Mouse (Mus musculus) liver, embryonic 13.5 days (tissue): Measurements from ENCODE around the gene Nkd1. TPM values are rescaled to one million over a fixed set of nuclear protein-coding genes. Genes with fewer than 3 reads are reported as not detected.

Experiments
- ATAC-seq: fragments of 200-750 bp; cut with Nextera tagmentation; 2 replicates; pipeline ENCODE4 v1.8.0; 2017; ENCODE audit warnings: low read depth, mild to moderate bottlenecking, moderate number of reproducible peaks, moderate library complexity
- DNase-seq: peaks from one replicate; pipeline ENCODE4 v3.0.0; 2022
- H3K27ac ChIP-seq: fragments of 300-500 bp; sonication (generic); 2 replicates; pipeline ENCODE4 v1.5.1; 2015; ENCODE audit warnings: moderate library complexity, mild to moderate bottlenecking, inconsistent platforms
- H3K27me3 ChIP-seq: fragments of 300-500 bp; sonication (generic); 2 replicates; pipeline ENCODE4 v1.6.1; 2015; ENCODE audit warnings: mild to moderate bottlenecking, inconsistent platforms
- H3K36me3 ChIP-seq: fragments of 300-500 bp; sonication (generic); 2 replicates; pipeline ENCODE4 v1.6.1; 2015; ENCODE audit warnings: mild to moderate bottlenecking, inconsistent platforms
- H3K4me1 ChIP-seq: fragments of 300-500 bp; sonication (generic); replicated peaks from 2 replicates; pipeline ENCODE4 v1.6.1; 2015; ENCODE audit warnings: inconsistent platforms
- H3K4me2 ChIP-seq: fragments of 300-500 bp; sonication (generic); 2 replicates; pipeline ENCODE4 v1.6.1; 2015; ENCODE audit warnings: inconsistent platforms, mild to moderate bottlenecking, moderate library complexity
- H3K4me3 ChIP-seq: fragments of 300-500 bp; sonication (generic); replicated peaks from 2 replicates; pipeline ENCODE4 v1.5.1; 2015; ENCODE audit warnings: mild to moderate bottlenecking, inconsistent platforms
- H3K9ac ChIP-seq: fragments of 300-500 bp; sonication (generic); 2 replicates; pipeline ENCODE4 v1.6.1; 2015; ENCODE audit warnings: mild to moderate bottlenecking, inconsistent platforms
- H3K9me3 ChIP-seq: fragments of 300-500 bp; sonication (generic); replicated peaks from 2 replicates; pipeline ENCODE4 v1.6.1; 2016; ENCODE audit warnings: inconsistent platforms
- WGBS: fragments of 180-500 bp; shearing (Covaris S2); methylation state at CpG from one replicate; pipeline ENCODE4 v1.1.7; 2015; ENCODE audit not compliant: insufficient replicate concordance; 5-methylcytosine and 5-hydroxymethylcytosine counted together
- polyA plus RNA-seq: library from polyadenylated mRNA; unstranded; fragments of >200 nt; fragmentation: Nextera tagmentation; extraction: Ambion mirVana; gene quantifications from 2 replicates; pipeline ENCODE4 v1.2.1, GENCODE M21; 2015

The Nkd1 gene
- polyA plus RNA-seq, 1 experiment from 2014 or later, result 2.2 TPM

DNA sequence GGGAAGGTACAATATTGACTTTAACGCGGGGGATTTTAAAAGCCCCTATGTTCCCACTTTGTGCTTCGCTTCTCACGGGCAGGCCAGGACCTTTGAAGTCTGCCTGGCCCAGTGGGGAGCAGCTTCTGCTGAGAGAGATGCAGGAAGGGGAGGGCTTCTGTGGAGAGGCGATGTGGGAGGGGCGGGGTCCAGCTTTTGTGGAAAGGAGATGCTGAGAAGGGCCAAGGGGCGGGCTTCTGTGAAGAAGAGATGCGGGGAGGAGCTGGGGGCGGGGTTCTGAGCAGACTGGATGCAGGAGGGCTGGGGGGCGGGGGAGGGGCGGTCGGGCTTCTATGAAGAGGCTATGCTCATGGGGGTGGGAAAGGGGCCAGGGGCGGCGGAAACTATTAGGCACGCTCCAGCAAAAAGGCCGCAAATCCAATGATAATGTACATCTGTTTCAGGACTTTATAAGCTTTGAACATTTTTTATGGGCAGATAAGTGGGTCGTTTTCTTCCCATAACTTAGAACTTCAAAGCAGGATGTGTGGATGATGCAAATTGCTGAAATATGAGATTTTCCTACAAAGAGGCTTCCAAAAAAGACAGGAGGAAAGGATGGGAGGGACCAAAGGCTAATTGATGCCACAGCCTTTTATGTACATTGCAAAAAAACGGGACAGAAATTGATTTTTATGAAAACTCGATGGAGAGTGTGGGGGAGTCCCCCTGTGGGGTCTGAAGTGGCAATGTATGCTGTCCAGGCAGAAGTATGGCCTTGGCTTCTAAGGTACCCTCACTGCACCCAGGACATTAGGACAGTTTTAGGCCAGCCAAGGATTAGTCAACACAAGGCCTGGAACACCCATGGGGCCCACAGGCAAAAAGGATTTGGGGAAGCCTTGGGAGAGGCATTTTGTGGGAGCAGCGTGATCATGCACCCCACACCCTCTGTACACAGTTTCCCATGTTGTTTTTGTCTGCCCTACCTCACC is 83.2 kb downstream of the Nkd1 start:
- no peak for ATAC-seq
- no peak overlapping the region for H3K4me2 ChIP-seq
- no peaks in the 10 kb centered on the region for H3K27me3 ChIP-seq
- no peaks in the 10 kb centered on the region for H3K4me1 ChIP-seq
- no peak overlapping the region for H3K27ac ChIP-seq
- no peak overlapping the region for H3K9ac ChIP-seq
- DNase-seq, result no peak
- H3K9me3 ChIP-seq, result 0 out of 2 replicates have a peak, but pooled peaks cover 5% of the 10 kb centered on the region
- 16% methylated on average over 20 of the region's 20 CpGs for WGBS
- H3K36me3 ChIP-seq, result no peaks in the 10 kb centered on the region
- no peak overlapping the region for H3K4me3 ChIP-seq

- Histone ChIP-seq H3K9ac (no peak overlapping the region), H3K4me3 (no peak overlapping the region), H3K4me2 (no peak overlapping the region), H3K36me3 (no peaks in the 10 kb centered on the region), H3K9me3 (0 out of 2 replicates have a peak, but pooled peaks cover 5% of the 10 kb centered on the region), H3K4me1 (no peaks in the 10 kb centered on the region), H3K27ac (no peak overlapping the region), H3K27me3 (no peaks in the 10 kb centered on the region)
- ATAC-seq (no peak), DNase-seq (no peak)
- WGBS, result 58% methylated on average over 13 of the region's 13 CpGs
These were observed 84.3 kb downstream of the Nkd1 start for GRCm38 (mm10) chr8:88605361-88606040.

DNA sequence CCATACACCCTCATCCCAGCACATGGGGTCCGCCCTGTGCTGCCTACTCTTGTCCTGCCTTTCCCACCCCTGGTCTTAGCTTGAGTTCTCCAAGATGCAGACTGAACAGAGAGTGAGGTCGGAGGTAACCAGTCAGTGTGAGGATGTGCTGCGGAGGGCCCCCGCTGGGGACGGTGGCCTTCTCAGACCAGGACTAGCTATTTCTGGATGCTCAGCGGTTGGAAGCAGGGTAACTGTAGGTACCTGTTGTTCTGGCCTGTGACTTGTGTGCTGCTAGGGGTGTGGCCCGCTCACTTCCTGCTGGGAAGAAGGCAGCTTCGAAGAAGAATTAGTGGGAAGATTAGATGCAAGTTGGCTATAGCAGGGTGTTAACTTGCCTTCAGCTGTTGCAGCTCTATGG is 87.9 kb downstream of the Nkd1 start:
- 65% methylated on average over 8 of the region's 8 CpGs for WGBS
- Histone ChIP-seq H3K4me3 (no peak overlapping the region), H3K27ac (no peak overlapping the region), H3K9me3 (no peaks in the 10 kb centered on the region), H3K9ac (no peak overlapping the region), H3K27me3 (no peaks in the 10 kb centered on the region), H3K4me1 (no peaks in the 10 kb centered on the region), H3K36me3 (no peaks in the 10 kb centered on the region), H3K4me2 (no peak overlapping the region)
- ATAC-seq (no peak), DNase-seq (no peak)

DNA sequence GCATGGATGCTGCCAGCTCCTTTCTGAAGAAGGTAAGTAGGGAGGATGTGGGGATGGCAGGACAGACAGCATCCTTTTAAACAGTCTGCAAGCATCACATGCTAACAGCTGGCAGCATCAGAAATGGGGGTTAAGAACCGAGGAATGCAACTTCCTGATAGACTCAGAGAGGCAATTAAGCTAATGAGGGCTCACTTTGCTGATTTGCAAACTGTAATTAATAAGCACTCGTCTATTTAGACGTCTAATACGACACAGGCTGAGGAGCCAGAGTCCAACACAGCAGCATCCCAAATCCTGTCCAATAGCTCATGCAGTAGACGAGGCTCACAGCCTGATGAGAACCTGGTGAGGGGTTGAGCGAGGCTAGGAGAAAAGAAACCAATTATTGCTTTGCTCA is 89.1 kb downstream of the Nkd1 start:
- ATAC-seq (no peak), DNase-seq (no peak)
- H3K4me3 ChIP-seq, result no peak overlapping the region
- no peaks in the 10 kb centered on the region for H3K9me3 ChIP-seq
- no peaks in the 10 kb centered on the region for H3K4me1 ChIP-seq
- H3K27me3 ChIP-seq, result no peaks in the 10 kb centered on the region; the same call in 1 of the 2 replicates
- H3K36me3 ChIP-seq, result no peaks in the 10 kb centered on the region
- no peak overlapping the region for H3K4me2 ChIP-seq
- no peak overlapping the region for H3K27ac ChIP-seq
- WGBS, result 59% methylated on average over 6 of the region's 6 CpGs
- no peak overlapping the region for H3K9ac ChIP-seq

DNA sequence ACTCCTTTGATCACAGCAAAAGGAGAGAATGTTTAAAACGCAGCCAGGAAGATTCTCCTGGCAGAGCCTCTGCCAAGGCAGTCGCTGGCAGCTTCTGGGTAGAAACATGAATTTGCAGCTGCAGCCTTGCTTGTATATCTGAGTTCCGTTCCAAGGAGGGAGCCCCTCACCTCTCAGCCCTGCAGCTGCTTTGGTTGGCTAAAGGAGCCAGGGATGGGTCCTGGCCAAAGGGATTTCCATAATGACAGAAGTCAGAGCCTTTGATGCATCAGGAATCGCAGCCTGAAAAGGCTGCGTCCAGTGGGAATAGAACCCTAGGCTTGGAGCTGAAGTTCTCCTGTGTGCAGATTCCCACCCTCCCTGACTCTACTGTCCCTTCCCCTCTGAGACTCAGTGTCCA is 93.8 kb downstream of the Nkd1 start:
- H3K9ac ChIP-seq, result no peak overlapping the region
- WGBS, result 58% methylated on average over 5 of the region's 5 CpGs
- no peak for ATAC-seq

GRCm38 (mm10) chr8:88618612-88619011 is 97.5 kb downstream of the Nkd1 start:
- DNase-seq, result no peak
- Histone ChIP-seq H3K4me3 (no peak overlapping the region), H3K27me3 (peaks cover 15% of the 10 kb centered on the region; the same call in 1 of the 2 replicates), H3K9me3 (no peaks in the 10 kb centered on the region), H3K4me1 (no peaks in the 10 kb centered on the region), H3K36me3 (no peaks in the 10 kb centered on the region), H3K9ac (no peak overlapping the region), H3K4me2 (no peak overlapping the region), H3K27ac (no peak overlapping the region)
- no peak for ATAC-seq
- 17% methylated on average over 5 of the region's 5 CpGs for WGBS

More for the DNA sequence above, 93.8 kb downstream of the Nkd1 start:
- Histone ChIP-seq H3K4me3 (no peak overlapping the region), H3K9me3 (no peaks in the 10 kb centered on the region), H3K4me2 (no peak overlapping the region), H3K27me3 (peaks cover 11% of the 10 kb centered on the region; the same call in 1 of the 2 replicates), H3K4me1 (no peaks in the 10 kb centered on the region), H3K36me3 (no peaks in the 10 kb centered on the region), H3K27ac (no peak overlapping the region)
- DNase-seq, result no peak

- Histone ChIP-seq H3K4me2 (no peak overlapping the region), H3K9ac (no peak overlapping the region), H3K4me1 (no peaks in the 10 kb centered on the region), H3K9me3 (no peaks in the 10 kb centered on the region), H3K36me3 (no peaks in the 10 kb centered on the region), H3K27me3 (peaks cover 15% of the 10 kb centered on the region; the same call in 1 of the 2 replicates), H3K4me3 (no peak overlapping the region), H3K27ac (no peak overlapping the region)
- ATAC-seq (no peak), DNase-seq (no peak)
- WGBS, result 41% methylated on average over 3 of the region's 3 CpGs
These were observed 98.4 kb downstream of the Nkd1 start for GRCm38 (mm10) chr8:88619513-88619912.

DNA sequence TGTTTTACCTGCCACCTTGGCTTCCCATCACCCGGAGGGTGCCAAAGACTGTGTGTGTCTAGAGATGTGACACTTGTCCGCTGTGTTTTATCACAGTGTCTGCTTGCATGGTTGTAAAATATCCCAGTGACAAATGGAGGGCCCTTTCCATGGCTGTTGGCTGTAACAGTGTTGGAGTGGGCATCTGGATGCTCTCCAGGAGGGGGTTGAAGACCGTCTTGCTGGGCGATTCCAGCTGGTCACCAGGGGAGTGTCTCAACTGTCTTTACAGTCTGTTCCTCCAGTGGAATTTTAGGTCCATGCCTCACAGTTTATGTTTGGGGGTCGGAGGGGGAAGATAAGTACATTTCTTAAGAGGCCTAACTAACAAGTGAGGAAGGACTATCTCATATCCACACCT is 99.8 kb downstream of the Nkd1 start:
- Histone ChIP-seq H3K4me3 (no peak overlapping the region), H3K36me3 (no peaks in the 10 kb centered on the region), H3K4me2 (no peak overlapping the region), H3K27ac (no peak overlapping the region), H3K9me3 (no peaks in the 10 kb centered on the region), H3K27me3 (peaks cover 22% of the 10 kb centered on the region), H3K4me1 (no peaks in the 10 kb centered on the region), H3K9ac (no peak overlapping the region)
- DNase-seq (no peak), ATAC-seq (no peak)
- WGBS, result 41% methylated on average over 5 of the region's 5 CpGs

DNA sequence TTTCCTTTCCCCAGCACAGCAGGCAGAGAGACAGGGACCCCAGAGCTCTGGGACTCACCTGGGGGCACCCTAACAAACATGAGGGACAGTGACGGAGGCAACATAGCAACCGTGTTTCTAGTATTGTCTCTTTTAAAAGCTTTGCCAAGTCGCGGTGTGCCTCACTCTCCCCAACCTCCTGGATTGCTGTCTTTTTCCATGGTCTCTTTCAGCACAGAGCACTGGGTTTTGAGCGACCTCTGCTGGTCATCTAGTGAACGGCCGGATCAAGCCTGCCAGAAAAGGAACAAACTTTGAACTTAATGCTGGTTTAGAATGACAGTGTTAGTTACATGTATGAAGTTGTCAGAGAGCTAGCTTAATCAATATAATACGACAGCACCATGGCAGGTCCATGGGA is 100.3 kb downstream of the Nkd1 start:
- no peaks in the 10 kb centered on the region for H3K4me1 ChIP-seq
- H3K27me3 ChIP-seq, result peaks cover 27% of the 10 kb centered on the region
- H3K9ac ChIP-seq, result no peak overlapping the region
- H3K27ac ChIP-seq, result no peak overlapping the region
- WGBS, result 2% methylated on average over 8 of the region's 8 CpGs
- no peak for DNase-seq
- no peak overlapping the region for H3K4me2 ChIP-seq
- no peaks in the 10 kb centered on the region for H3K9me3 ChIP-seq
- no peak for ATAC-seq
- H3K4me3 ChIP-seq, result no peak overlapping the region
- no peaks in the 10 kb centered on the region for H3K36me3 ChIP-seq

DNA sequence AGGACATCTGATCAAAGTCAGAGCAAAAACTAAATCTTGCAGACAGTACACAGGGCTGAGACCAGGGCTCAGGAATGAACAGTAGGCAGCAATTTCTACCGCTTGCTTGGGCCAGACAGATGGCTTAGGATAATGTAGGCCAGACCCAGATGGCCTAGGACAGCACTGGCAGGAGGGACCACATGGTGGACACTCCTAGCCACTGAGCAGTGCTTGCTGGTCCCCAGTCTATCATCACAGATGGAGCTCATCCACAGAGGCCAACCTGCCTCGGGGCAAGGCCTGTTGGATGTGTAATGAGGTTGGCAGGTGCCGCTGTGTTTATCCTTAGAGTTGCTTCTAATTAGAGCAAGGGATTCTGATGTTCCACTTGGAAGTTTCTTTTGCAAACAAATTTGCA is 102.2 kb downstream of the Nkd1 start:
- Histone ChIP-seq H3K4me1 (peaks cover 10% of the 10 kb centered on the region), H3K4me2 (no peak overlapping the region), H3K9ac (no peak overlapping the region), H3K27me3 (peaks cover 37% of the 10 kb centered on the region), H3K36me3 (no peaks in the 10 kb centered on the region), H3K9me3 (no peaks in the 10 kb centered on the region), H3K4me3 (no peak overlapping the region), H3K27ac (no peak overlapping the region)
- ATAC-seq (no peak), DNase-seq (no peak)
- WGBS, result 68% methylated on average over 3 of the region's 3 CpGs

- no peak for ATAC-seq
- 59% methylated on average over 3 of the region's 3 CpGs for WGBS
- no peak overlapping the region for H3K27ac ChIP-seq
- no peaks in the 10 kb centered on the region for H3K36me3 ChIP-seq
- no peak overlapping the region for H3K4me3 ChIP-seq
- H3K9me3 ChIP-seq, result no peaks in the 10 kb centered on the region
- H3K9ac ChIP-seq, result no peak overlapping the region
- DNase-seq, result no peak
- peaks cover 41% of the 10 kb centered on the region for H3K27me3 ChIP-seq
- H3K4me2 ChIP-seq, result no peak overlapping the region
- H3K4me1 ChIP-seq, result peaks cover 10% of the 10 kb centered on the region
These were observed 103.1 kb downstream of the Nkd1 start for GRCm38 (mm10) chr8:88624276-88624675.
